Mouse (Mus musculus) 416B (cell line): Measurements from ENCODE around the gene Sec24b.

Experiments
- DNase-seq: peaks from one replicate; pipeline ENCODE4 v3.0.0; 2011; ENCODE audit warnings: low read depth

Gene Sec24b

GRCm38 (mm10) chr3:130054587-130054986 is 6.8 kb downstream of the Sec24b start:
- no peak for DNase-seq

DNA sequence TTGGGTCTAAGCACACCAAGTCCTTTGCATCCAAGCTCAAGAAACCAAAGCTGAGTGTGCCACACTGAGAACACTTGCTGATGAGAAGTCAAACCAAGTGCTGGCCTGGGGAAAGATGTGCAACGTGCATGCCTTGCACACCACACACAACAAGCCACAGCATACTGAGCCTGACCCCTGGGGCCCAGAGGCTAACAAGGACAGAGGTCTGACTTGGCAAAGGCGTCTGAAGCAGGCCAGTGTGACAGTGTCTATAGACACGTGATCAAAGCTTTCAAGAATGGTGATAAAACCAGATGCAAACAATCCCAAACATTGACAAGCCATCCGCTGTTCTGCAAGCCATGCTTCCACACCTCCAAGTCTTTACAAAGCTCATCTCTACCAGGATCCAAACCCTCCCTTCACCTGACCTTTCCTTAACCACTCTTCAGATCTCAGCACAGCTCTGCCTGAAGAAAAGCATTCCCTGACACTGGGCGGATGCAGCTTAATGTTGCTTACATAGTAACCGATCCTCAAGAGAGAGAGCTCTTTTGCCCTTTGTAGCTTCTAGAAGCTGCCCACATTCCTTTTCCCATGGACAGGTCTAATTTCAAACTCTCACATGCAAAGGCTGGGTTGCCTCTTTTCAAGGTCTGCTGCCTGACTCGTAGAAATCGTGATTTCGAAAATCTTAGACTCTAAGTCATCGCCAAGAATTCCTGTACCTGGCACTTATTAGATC is 7.8 kb downstream of the Sec24b start:
- DNase-seq: no peak

GRCm38 (mm10) chr3:130052541-130053298 is 8.6 kb downstream of the Sec24b start:
- no peak for DNase-seq

- no peak for DNase-seq
Measured at GRCm38 (mm10) chr3:130052116-130052515, 9.2 kb downstream of the Sec24b start.

DNA sequence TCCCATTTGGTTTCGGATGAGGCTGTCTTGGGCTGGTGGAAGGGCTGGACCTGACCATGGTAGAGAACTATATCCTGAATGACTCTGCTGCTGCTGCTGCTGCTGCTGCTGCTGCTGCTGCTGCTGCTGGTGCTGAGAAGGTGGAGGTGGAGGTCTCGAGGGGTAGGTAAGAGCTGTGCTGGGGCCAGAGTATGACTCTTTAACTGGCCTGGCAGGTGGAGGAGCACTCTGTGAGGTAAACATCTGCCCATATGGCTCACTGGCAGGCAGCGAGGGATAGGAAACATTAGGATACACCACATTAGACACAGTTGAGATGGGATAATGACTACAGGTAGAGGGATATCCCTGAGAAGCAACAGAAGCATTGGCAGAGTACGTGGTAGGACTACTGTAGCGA is 20.6 kb downstream of the Sec24b start:
- no peak for DNase-seq

- DNase-seq: no peak
Measured at GRCm38 (mm10) chr3:130040017-130040416, 21.3 kb downstream of the Sec24b start.

DNA sequence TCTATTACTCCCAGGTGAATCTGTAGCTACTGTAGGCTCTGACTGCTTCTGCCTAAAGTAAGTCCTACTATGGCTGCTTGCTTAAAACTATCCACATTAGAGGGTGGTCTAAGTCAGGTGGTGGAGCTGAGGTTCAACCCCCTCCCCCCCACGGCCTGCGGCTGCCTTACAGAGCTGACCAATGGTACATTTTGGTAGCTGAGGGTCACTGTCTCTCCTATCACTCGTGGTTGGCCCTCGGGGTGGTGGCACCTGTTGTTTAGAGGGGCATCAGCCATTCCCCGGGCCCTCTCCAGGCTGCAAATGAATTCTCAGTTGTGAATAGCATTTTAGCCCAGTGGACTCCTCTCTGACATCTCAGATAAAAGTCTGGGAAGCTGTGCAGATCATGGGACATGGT is 32.6 kb downstream of the Sec24b start:
- no peak for DNase-seq

- no peak for DNase-seq
Measured at GRCm38 (mm10) chr3:130026181-130026580, 35.2 kb downstream of the Sec24b start.

DNA sequence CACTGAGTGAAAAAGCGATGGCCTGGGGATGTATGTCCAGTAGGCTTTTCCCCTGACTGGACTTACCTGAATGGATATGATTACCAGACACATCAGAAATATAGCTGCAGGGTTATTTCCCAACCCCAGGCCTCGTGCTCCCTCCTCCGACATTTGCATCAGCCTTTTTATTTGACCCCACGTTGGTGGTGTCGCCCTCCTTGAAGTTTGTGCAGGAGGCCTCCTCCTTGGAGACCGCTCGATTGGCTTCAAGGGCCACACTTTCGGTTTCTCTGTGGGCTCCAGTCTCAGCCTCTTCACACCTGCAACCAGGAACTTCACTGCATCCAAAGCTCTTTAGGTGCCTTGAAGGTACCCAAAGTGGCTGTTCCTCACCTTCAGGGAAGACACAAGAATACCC is 35.8 kb downstream of the Sec24b start:
- no peak for DNase-seq

DNA sequence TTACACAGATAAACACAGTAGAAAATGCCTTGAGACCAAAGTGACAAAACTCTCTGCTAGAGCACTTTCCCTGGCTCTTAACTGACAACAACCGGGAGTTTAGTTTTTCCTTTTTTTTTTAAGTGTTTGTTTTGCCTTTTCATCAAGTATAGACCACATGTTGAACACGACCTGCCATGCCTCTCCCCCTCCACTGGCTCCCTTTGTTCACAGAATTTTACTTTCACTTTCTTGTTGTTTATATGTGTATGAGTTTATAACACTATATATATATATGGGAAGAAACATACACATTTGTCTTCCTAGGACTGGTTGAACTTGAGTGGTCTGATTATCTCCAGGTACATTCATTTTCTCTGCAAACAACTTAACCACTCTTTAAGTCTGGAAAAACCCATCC is 48.4 kb downstream of the Sec24b start:
- peak; percentile 30 for DNase-seq

- DNase-seq: no peak
Measured at GRCm38 (mm10) chr3:130011236-130011635, 50.1 kb downstream of the Sec24b start.

DNA sequence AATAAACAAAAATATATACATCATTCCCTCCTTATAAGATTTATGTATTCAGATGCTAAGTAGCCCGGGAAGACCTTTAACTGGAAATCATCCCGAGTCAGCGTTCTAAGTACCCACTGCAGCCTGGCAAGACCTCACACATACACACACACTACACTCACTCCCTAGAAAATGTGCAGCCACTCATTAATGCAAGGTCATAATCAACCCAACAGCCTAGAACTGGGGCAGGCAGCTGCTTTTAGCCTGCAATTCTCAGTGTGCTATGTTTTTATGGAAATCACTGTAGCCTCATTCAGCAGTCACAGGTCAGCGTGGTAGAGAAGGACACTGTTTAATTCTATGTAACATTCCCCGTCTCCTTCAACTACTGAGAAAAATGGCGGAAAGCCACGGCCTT is 55.2 kb downstream of the Sec24b start:
- no peak for DNase-seq

DNA sequence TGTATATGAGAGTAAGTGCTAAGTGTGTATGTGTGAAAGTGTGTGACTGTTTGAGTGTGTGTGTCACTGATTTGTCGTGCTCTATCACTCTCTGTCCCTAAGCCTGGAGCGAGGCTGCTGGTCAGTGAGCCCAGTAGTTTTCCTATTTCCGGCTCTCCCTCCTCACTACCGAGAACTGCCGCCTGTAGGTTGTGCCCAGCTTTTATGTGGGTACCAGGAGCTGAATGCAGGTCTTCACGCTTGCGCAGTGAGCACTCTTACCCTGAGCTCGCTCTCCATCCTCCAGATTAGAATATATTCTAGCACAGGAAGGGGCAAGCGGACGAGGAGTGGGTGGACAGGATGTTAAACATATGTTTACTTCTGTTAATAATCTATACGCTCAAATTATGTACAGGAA is 60.4 kb downstream of the Sec24b start:
- DNase-seq: no peak

- DNase-seq: no peak
Measured at GRCm38 (mm10) chr3:129998526-129998925, 62.8 kb downstream of the Sec24b start.

GRCm38 (mm10) chr3:129998001-129998400 is 63.4 kb downstream of the Sec24b start:
- DNase-seq: no peak

DNA sequence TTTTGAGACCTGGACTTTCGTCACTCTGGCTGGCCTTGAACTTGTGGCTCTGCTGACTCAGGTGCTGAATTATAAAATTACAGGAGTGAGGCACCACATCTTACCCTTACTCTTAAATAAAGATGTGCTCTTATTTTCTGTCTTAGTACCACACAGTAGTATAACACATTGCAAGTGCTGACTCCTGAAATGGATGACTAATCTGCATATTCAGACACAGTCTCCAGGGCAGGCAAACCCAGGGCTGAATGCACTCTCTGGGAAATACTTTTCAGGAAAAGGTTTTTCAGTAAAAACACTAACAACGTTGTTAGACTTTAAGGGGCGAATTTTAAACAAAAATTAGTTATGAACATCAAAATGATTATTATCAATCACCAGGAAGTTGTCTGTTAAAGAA is 64.0 kb downstream of the Sec24b start:
- DNase-seq: no peak

- DNase-seq: no peak
Measured at GRCm38 (mm10) chr3:129987297-129987696, 74.1 kb downstream of the Sec24b start.

GRCm38 (mm10) chr3:129985335-129985734 is 76.0 kb downstream of the Sec24b start:
- no peak for DNase-seq

DNA sequence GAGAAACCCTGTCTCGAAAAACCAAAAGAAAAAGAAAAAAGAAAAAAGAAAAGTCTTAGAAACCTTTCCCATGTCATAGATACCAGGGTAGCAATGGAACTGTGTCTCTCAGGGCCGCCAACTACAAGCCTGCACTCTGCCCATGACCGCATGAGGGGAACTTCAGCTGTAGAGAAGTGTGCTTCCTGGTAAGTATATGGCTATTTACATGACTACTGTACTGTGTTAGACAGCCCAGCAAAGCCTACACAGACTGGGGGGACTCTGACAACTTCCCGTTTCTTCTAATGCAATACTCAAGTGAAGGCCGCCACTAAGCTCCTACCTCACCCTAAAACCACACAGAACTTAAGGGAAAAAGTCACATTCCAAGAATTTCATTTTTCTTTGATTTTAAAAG is 76.6 kb downstream of the Sec24b start:
- no peak for DNase-seq

DNA sequence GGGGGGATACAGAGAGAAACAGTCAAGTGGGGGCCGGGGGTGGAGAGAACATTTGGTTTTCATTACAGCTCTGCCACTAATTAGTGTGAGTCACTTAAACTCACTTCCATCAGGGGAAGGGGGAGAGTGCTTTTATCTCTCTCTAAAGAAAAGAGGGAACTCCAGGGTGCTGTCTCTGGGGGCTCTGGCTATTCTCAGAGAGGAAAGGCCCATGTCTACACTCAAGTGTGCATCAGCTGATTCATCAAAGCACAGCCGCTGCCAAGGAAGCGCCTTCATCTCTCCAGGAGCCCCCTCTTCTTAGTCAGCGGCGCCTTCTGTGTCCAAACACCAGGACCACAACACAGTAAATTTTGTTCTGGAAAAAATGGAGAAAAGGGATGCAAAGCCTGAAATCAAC is 79.1 kb downstream of the Sec24b start:
- DNase-seq: no peak

DNA sequence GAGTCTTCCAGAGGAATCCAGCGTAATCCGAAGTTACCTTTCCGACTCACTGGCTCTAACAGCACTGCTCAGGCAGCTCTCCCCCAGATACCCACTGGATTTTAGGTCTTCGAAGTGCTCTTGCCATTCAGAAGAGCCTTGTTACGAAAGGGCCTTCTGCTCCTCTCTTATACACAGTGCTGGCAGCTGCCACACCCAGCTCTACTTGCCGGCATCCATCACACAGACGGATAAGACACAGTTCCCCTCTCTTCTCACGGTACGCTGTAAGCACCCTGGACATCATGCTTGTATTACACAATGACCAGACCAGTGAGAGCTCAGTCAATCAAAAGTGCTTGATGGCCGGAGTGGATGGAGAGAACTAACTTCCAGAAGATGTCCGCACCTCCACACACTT is 79.6 kb downstream of the Sec24b start:
- no peak for DNase-seq

DNA sequence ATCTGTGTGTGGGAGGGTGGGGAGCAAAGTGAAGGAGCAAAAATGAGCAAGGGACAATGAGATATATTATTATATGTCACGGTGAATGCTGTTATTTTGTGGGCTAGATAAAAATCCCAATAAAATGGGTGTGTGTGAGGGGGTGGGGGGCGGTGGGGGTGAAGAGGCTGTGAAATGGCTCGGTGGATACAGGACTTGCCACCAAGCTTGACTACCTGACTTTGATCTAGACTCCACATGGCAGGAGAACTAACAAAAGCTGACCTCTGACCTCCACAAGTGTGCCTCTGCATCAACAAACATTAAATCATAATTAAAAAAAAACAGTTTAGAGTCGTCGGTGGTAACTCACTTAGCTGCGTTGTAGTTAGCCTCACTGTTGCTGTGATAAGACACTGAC is 81.8 kb downstream of the Sec24b start:
- no peak for DNase-seq

- DNase-seq: no peak
Measured at GRCm38 (mm10) chr3:129978716-129979115, 82.6 kb downstream of the Sec24b start.

- DNase-seq: no peak
Measured at GRCm38 (mm10) chr3:129976317-129976716, 85.0 kb downstream of the Sec24b start.
